Mouse (Mus musculus) kidney, adult 9 months (tissue): ENCODE data around the gene Olfr243.
A peak's percentile ranks its signal among the peaks of the same experiment; 100 is the strongest.
"Not testable (repeated sequence)": the region's sequence is repeated elsewhere in the genome, so short reads cannot be mapped to it uniquely, and the experiment has no call there.

Experiments used
- DNase-seq: peaks from one replicate; pipeline ENCODE4 v3.0.0; 2022

Gene Olfr243

GRCm38 (mm10) chr7:103714371-103714770 lies at the start of gene Olfr243:
TSS of gene Olfr243 (plus strand) at chr7:103714671.
- DNase-seq = no peak

GRCm38 (mm10) chr7:103671091-103671490 lies 43.4 kb upstream of the Olfr243 start, which contains the start of gene Olfr624:
TSS of gene Olfr624 (minus strand) at chr7:103671191.
- DNase-seq = no peak

- DNase-seq = no peak
Observed at GRCm38 (mm10) chr7:103682420-103682819, 32.1 kb upstream of the Olfr243 start, which contains the start of gene Olfr625-ps1. TSS of gene Olfr625-ps1 (plus strand) at chr7:103682720.

- DNase-seq = no peak
Observed at GRCm38 (mm10) chr7:103699469-103699868, 15.0 kb upstream of the Olfr243 start.

GRCm38 (mm10) chr7:103712024-103712423 lies 2.4 kb upstream of the Olfr243 start:
- peak; percentile 3 for DNase-seq

GRCm38 (mm10) chr7:103716398-103716797 lies 1.9 kb downstream of the Olfr243 start:
- DNase-seq = not testable (repeated sequence)

GRCm38 (mm10) chr7:103730074-103730473 lies 15.6 kb downstream of the Olfr243 start, which contains the start of gene Olfr628:
TSS of gene Olfr628 (plus strand) at chr7:103730374.
- no peak for DNase-seq

- no peak for DNase-seq
Observed at GRCm38 (mm10) chr7:103744843-103745242, 30.4 kb downstream of the Olfr243 start, which contains the start of gene Olfr629. TSS of gene Olfr629 (minus strand) at chr7:103744943.

- DNase-seq = no peak
Observed at GRCm38 (mm10) chr7:103757233-103757632, 42.8 kb downstream of the Olfr243 start, which contains the start of gene Olfr630. TSS of gene Olfr630 (minus strand) at chr7:103757333.

GRCm38 (mm10) chr7:103762212-103762611 lies 47.7 kb downstream of the Olfr243 start:
- DNase-seq = not testable (repeated sequence)

GRCm38 (mm10) chr7:103767687-103768086 lies 53.2 kb downstream of the Olfr243 start:
- not testable (repeated sequence) for DNase-seq
